Mouse (Mus musculus): ENCODE measurements around the gene Edaradd. TPM values are rescaled to one million over a fixed set of nuclear protein-coding genes. Genes with fewer than 3 reads are reported as not detected.

Edaradd gene
- polyA plus RNA-seq, 1 experiment from 2014 or later, result 2.4 TPM

- Histone ChIP-seq H3K36me3 (ENCODE audit: control insufficient read depth, insufficient read depth, low read length) (peaks cover 2% of the 10 kb centered on the region; the same call in 1 of the 2 replicates), H3K4me3 (ENCODE audit: low read length) (peak overlapping the region; percentile 77), H3K9me3 (ENCODE audit: control insufficient read depth, low read length) (no peaks in the 10 kb centered on the region), H3K4me2 (replicated peaks; ENCODE audit: low read depth, low read length) (peak overlapping the region; percentile 79), H3K9ac (ENCODE audit: low read depth, low read length) (peak overlapping the region; percentile 77; the same call in 1 of the 2 replicates), H3K27me3 (ENCODE audit: control insufficient read depth, insufficient read depth, low read length) (no peaks in the 10 kb centered on the region), H3K27ac (ENCODE audit: low read depth, low read length) (peak overlapping the region; percentile 43; the same call in 1 of the 2 replicates), H3K4me1 (ENCODE audit: control insufficient read depth, insufficient read depth, low read length) (no peaks in the 10 kb centered on the region)
- WGBS, result 5% methylated on average over 8 of the region's 8 CpGs
- no peak for ATAC-seq (ENCODE audit: low FRiP score, low TSS enrichment)
Measured at GRCm38 (mm10) chr13:12460443-12460842, 59.8 kb downstream of the Edaradd start.

- WGBS, result 80% methylated on average over 7 of the region's 7 CpGs
- ATAC-seq (ENCODE audit: low FRiP score, low TSS enrichment), result no peak
- H3K36me3 ChIP-seq (ENCODE audit: control insufficient read depth, insufficient read depth, low read length), result peaks cover 3% of the 10 kb centered on the region; the same call in 1 of the 2 replicates
- H3K27ac ChIP-seq (ENCODE audit: low read depth, low read length), result no peak overlapping the region
- no peak overlapping the region for H3K4me2 ChIP-seq (replicated peaks; ENCODE audit: low read depth, low read length)
- H3K4me1 ChIP-seq (ENCODE audit: control insufficient read depth, insufficient read depth, low read length), result no peaks in the 10 kb centered on the region
- H3K9me3 ChIP-seq (ENCODE audit: control insufficient read depth, low read length), result no peaks in the 10 kb centered on the region
- no peak overlapping the region for H3K4me3 ChIP-seq (ENCODE audit: low read length)
- H3K27me3 ChIP-seq (ENCODE audit: control insufficient read depth, insufficient read depth, low read length), result no peaks in the 10 kb centered on the region
- no peak overlapping the region for H3K9ac ChIP-seq (ENCODE audit: low read depth, low read length)
Measured at GRCm38 (mm10) chr13:12456711-12457110, 63.5 kb downstream of the Edaradd start.

- Histone ChIP-seq H3K27ac (ENCODE audit: low read depth, low read length) (no peak overlapping the region), H3K4me1 (ENCODE audit: control insufficient read depth, insufficient read depth, low read length) (no peaks in the 10 kb centered on the region), H3K9me3 (ENCODE audit: control insufficient read depth, low read length) (no peaks in the 10 kb centered on the region), H3K4me2 (replicated peaks; ENCODE audit: low read depth, low read length) (no peak overlapping the region), H3K9ac (ENCODE audit: low read depth, low read length) (no peak overlapping the region), H3K4me3 (ENCODE audit: low read length) (no peak overlapping the region), H3K27me3 (ENCODE audit: control insufficient read depth, insufficient read depth, low read length) (no peaks in the 10 kb centered on the region), H3K36me3 (ENCODE audit: control insufficient read depth, insufficient read depth, low read length) (peaks cover 3% of the 10 kb centered on the region; the same call in 1 of the 2 replicates)
- 80% methylated on average over 7 of the region's 7 CpGs for WGBS
- ATAC-seq (ENCODE audit: low FRiP score, low TSS enrichment), result no peak
Measured at GRCm38 (mm10) chr13:12454686-12455390, 65.4 kb downstream of the Edaradd start.

- H3K27ac ChIP-seq (ENCODE audit: low read depth, low read length), result no peak overlapping the region
- no peaks in the 10 kb centered on the region for H3K27me3 ChIP-seq (ENCODE audit: control insufficient read depth, insufficient read depth, low read length)
- ATAC-seq (ENCODE audit: low FRiP score, low TSS enrichment), result no peak
- no peak overlapping the region for H3K9ac ChIP-seq (ENCODE audit: low read depth, low read length)
- H3K4me3 ChIP-seq (ENCODE audit: low read length), result no peak overlapping the region
- no peaks in the 10 kb centered on the region for H3K9me3 ChIP-seq (ENCODE audit: control insufficient read depth, low read length)
- WGBS, result 90% methylated on average over 14 of the region's 14 CpGs
- H3K4me2 ChIP-seq (replicated peaks; ENCODE audit: low read depth, low read length), result no peak overlapping the region
- H3K36me3 ChIP-seq (ENCODE audit: control insufficient read depth, insufficient read depth, low read length), result peaks cover 3% of the 10 kb centered on the region; the same call in 1 of the 2 replicates
- no peaks in the 10 kb centered on the region for H3K4me1 ChIP-seq (ENCODE audit: control insufficient read depth, insufficient read depth, low read length)
Measured at GRCm38 (mm10) chr13:12453150-12453549, 67.1 kb downstream of the Edaradd start.

GRCm38 (mm10) chr13:12442008-12442587 is 78.1 kb downstream of the Edaradd start:
- Histone ChIP-seq H3K9me3 (ENCODE audit: control insufficient read depth, low read length) (no peaks in the 10 kb centered on the region), H3K9ac (ENCODE audit: low read depth, low read length) (no peak overlapping the region), H3K4me3 (ENCODE audit: low read length) (no peak overlapping the region), H3K4me2 (replicated peaks; ENCODE audit: low read depth, low read length) (no peak overlapping the region), H3K27me3 (ENCODE audit: control insufficient read depth, insufficient read depth, low read length) (no peaks in the 10 kb centered on the region), H3K36me3 (ENCODE audit: control insufficient read depth, insufficient read depth, low read length) (peaks cover 31% of the 10 kb centered on the region; the same call in 1 of the 2 replicates), H3K27ac (ENCODE audit: low read depth, low read length) (no peak overlapping the region), H3K4me1 (ENCODE audit: control insufficient read depth, insufficient read depth, low read length) (no peaks in the 10 kb centered on the region)
- ATAC-seq (ENCODE audit: low FRiP score, low TSS enrichment), result no peak
- 90% methylated on average over 2 of the region's 2 CpGs for WGBS

GRCm38 (mm10) chr13:12440813-12441212 is 79.4 kb downstream of the Edaradd start:
- Histone ChIP-seq H3K9me3 (ENCODE audit: control insufficient read depth, low read length) (no peaks in the 10 kb centered on the region), H3K36me3 (ENCODE audit: control insufficient read depth, insufficient read depth, low read length) (peaks cover 40% of the 10 kb centered on the region), H3K27me3 (ENCODE audit: control insufficient read depth, insufficient read depth, low read length) (no peaks in the 10 kb centered on the region), H3K4me2 (replicated peaks; ENCODE audit: low read depth, low read length) (no peak overlapping the region), H3K4me3 (ENCODE audit: low read length) (no peak overlapping the region), H3K9ac (ENCODE audit: low read depth, low read length) (no peak overlapping the region), H3K27ac (ENCODE audit: low read depth, low read length) (no peak overlapping the region), H3K4me1 (ENCODE audit: control insufficient read depth, insufficient read depth, low read length) (no peaks in the 10 kb centered on the region)
- 94% methylated on average over 6 of the region's 6 CpGs for WGBS
- no peak for ATAC-seq (ENCODE audit: low FRiP score, low TSS enrichment)

- ATAC-seq (ENCODE audit: low FRiP score, low TSS enrichment), result no peak
- H3K9ac ChIP-seq (ENCODE audit: low read depth, low read length), result no peak overlapping the region
- 95% methylated on average over 3 of the region's 3 CpGs for WGBS
- no peak overlapping the region for H3K27ac ChIP-seq (ENCODE audit: low read depth, low read length)
- H3K36me3 ChIP-seq (ENCODE audit: control insufficient read depth, insufficient read depth, low read length), result peaks cover 52% of the 10 kb centered on the region
- no peaks in the 10 kb centered on the region for H3K9me3 ChIP-seq (ENCODE audit: control insufficient read depth, low read length)
- no peak overlapping the region for H3K4me2 ChIP-seq (replicated peaks; ENCODE audit: low read depth, low read length)
- no peaks in the 10 kb centered on the region for H3K27me3 ChIP-seq (ENCODE audit: control insufficient read depth, insufficient read depth, low read length)
- H3K4me1 ChIP-seq (ENCODE audit: control insufficient read depth, insufficient read depth, low read length), result no peaks in the 10 kb centered on the region
- no peak overlapping the region for H3K4me3 ChIP-seq (ENCODE audit: low read length)
Measured at GRCm38 (mm10) chr13:12439586-12439985, 80.7 kb downstream of the Edaradd start.

GRCm38 (mm10) chr13:12433843-12434242 is 86.4 kb downstream of the Edaradd start:
- H3K27me3 ChIP-seq (ENCODE audit: control insufficient read depth, insufficient read depth, low read length), result no peaks in the 10 kb centered on the region
- no peak overlapping the region for H3K27ac ChIP-seq (ENCODE audit: low read depth, low read length)
- no peak overlapping the region for H3K4me2 ChIP-seq (replicated peaks; ENCODE audit: low read depth, low read length)
- no peak for ATAC-seq (ENCODE audit: low FRiP score, low TSS enrichment)
- H3K9me3 ChIP-seq (ENCODE audit: control insufficient read depth, low read length), result no peaks in the 10 kb centered on the region
- WGBS, result 85% methylated on average over 5 of the region's 5 CpGs
- H3K36me3 ChIP-seq (ENCODE audit: control insufficient read depth, insufficient read depth, low read length), result peaks cover 85% of the 10 kb centered on the region
- H3K4me3 ChIP-seq (ENCODE audit: low read length), result no peak overlapping the region
- H3K9ac ChIP-seq (ENCODE audit: low read depth, low read length), result no peak overlapping the region
- no peaks in the 10 kb centered on the region for H3K4me1 ChIP-seq (ENCODE audit: control insufficient read depth, insufficient read depth, low read length)

- Histone ChIP-seq H3K4me3 (ENCODE audit: low read length) (no peak overlapping the region), H3K27ac (ENCODE audit: low read depth, low read length) (no peak overlapping the region), H3K27me3 (ENCODE audit: control insufficient read depth, insufficient read depth, low read length) (no peaks in the 10 kb centered on the region), H3K9me3 (ENCODE audit: control insufficient read depth, low read length) (no peaks in the 10 kb centered on the region), H3K36me3 (ENCODE audit: control insufficient read depth, insufficient read depth, low read length) (peaks cover 87% of the 10 kb centered on the region), H3K9ac (ENCODE audit: low read depth, low read length) (no peak overlapping the region), H3K4me1 (ENCODE audit: control insufficient read depth, insufficient read depth, low read length) (no peaks in the 10 kb centered on the region), H3K4me2 (replicated peaks; ENCODE audit: low read depth, low read length) (no peak overlapping the region)
- WGBS, result 94% methylated on average over 13 of the region's 13 CpGs
- no peak for ATAC-seq (ENCODE audit: low FRiP score, low TSS enrichment)
Measured at GRCm38 (mm10) chr13:12428556-12428955, 91.7 kb downstream of the Edaradd start.

All from kidney, embryonic 14.5 days (tissue).